Mouse (Mus musculus): ENCODE data around the gene Stx8.

Stx8 gene

GRCm38 (mm10) chr11:68083562-68083961 is 117.6 kb downstream of the Stx8 start:
- no peak for DNase-seq (ENCODE audit: low spot score in 2 of 2)

- DNase-seq (ENCODE audit: low spot score in 2 of 2) = no peak
These were observed 120.2 kb downstream of the Stx8 start for GRCm38 (mm10) chr11:68086221-68086620.

GRCm38 (mm10) chr11:68089426-68089825 is 123.4 kb downstream of the Stx8 start:
- DNase-seq (ENCODE audit: low spot score in 2 of 2) = no peak

GRCm38 (mm10) chr11:68089885-68090592 is 124.0 kb downstream of the Stx8 start:
- no peak for DNase-seq (ENCODE audit: low spot score in 2 of 2)

GRCm38 (mm10) chr11:68091975-68092759 is 126.2 kb downstream of the Stx8 start:
- DNase-seq (ENCODE audit: low spot score in 2 of 2) = no peak

- DNase-seq (ENCODE audit: low spot score in 2 of 2) = no peak
These were observed 135.6 kb downstream of the Stx8 start for GRCm38 (mm10) chr11:68101598-68101997.

GRCm38 (mm10) chr11:68103480-68103879 is 137.5 kb downstream of the Stx8 start:
- DNase-seq (ENCODE audit: low spot score in 2 of 2) = no peak

GRCm38 (mm10) chr11:68106053-68106452 is 140.1 kb downstream of the Stx8 start:
- no peak for DNase-seq (ENCODE audit: low spot score in 2 of 2)

- no peak for DNase-seq (ENCODE audit: low spot score in 2 of 2)
These were observed 147.6 kb downstream of the Stx8 start for GRCm38 (mm10) chr11:68113454-68114100.

GRCm38 (mm10) chr11:68114202-68114601 is 148.2 kb downstream of the Stx8 start:
- DNase-seq (ENCODE audit: low spot score in 2 of 2) = no peak

- no peak for DNase-seq (ENCODE audit: low spot score in 2 of 2)
These were observed 150.2 kb downstream of the Stx8 start for GRCm38 (mm10) chr11:68116157-68116556.

GRCm38 (mm10) chr11:68117878-68118660 is 152.1 kb downstream of the Stx8 start:
- no peak for DNase-seq (ENCODE audit: low spot score in 2 of 2)

GRCm38 (mm10) chr11:68118679-68119078 is 152.7 kb downstream of the Stx8 start:
- DNase-seq (ENCODE audit: low spot score in 2 of 2) = no peak

GRCm38 (mm10) chr11:68119136-68119535 is 153.1 kb downstream of the Stx8 start:
- no peak for DNase-seq (ENCODE audit: low spot score in 2 of 2)

- no peak for DNase-seq (ENCODE audit: low spot score in 2 of 2)
These were observed 155.3 kb downstream of the Stx8 start for GRCm38 (mm10) chr11:68121260-68121659.

GRCm38 (mm10) chr11:68121660-68122059 is 155.7 kb downstream of the Stx8 start:
- DNase-seq (ENCODE audit: low spot score in 2 of 2) = no peak

GRCm38 (mm10) chr11:68126071-68126470 is 160.1 kb downstream of the Stx8 start:
- peak in 1 of 2 experiments; percentile 19 for DNase-seq (ENCODE audit: low spot score in 2 of 2)

GRCm38 (mm10) chr11:68134494-68134893 is 168.5 kb downstream of the Stx8 start:
- DNase-seq (ENCODE audit: low spot score in 2 of 2) = no peak

- DNase-seq (ENCODE audit: low spot score in 2 of 2) = no peak
These were observed 169.4 kb downstream of the Stx8 start for GRCm38 (mm10) chr11:68135350-68135749.

GRCm38 (mm10) chr11:68136687-68137086 is 170.7 kb downstream of the Stx8 start:
- DNase-seq (ENCODE audit: low spot score in 2 of 2) = no peak

GRCm38 (mm10) chr11:68142296-68142695 is 176.3 kb downstream of the Stx8 start:
- no peak for DNase-seq (ENCODE audit: low spot score in 2 of 2)
